11 mouse cellular contexts compared by ENCODE assay signal in the genomic region with DNA sequence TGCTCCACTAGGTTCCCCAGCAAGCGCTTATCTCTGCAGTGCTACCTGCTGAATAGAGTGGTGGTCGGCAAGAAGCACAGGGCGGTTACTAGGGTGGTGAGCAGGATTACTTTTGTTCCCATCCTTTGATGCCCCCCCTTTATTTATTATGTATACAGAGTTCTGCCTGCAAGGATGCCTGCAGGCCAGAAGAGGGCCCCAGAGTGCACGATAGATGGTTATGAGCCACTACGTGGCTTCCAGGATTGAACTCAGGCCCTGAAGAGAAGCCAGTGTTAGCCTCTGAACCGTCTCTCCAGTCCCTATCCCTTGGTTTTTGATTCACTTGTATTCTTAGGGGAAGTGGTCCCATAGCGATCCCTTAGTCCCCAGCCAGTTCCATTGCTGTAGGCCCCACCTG. TPM values are rescaled to one million over a fixed set of nuclear protein-coding genes. Genes with fewer than 3 reads are reported as not detected.
DNase-seq lines count a peak whose midpoint lies in the region; ATAC-seq and TF ChIP-seq lines count a peak whose summit lies in the region.
"Had no signal": no experiment of that assay in that cellular context is flagged by ENCODE, and none has a peak within 500 bp of the region (broad histone marks: within the 10 kb centered on the region; RNA-seq: fewer than 3 reads in every experiment).

No protein-coding gene starts in this region.

- no peak overlapping the region for H3K27ac ChIP-seq in hindbrain, embryonic 11.5 days (ENCODE audit: low read depth, low read length)
- H3K27ac ChIP-seq in hindbrain, embryonic 12.5 days = no peak overlapping the region
- no peak overlapping the region for H3K27ac ChIP-seq in MEL (ENCODE audit: control insufficient read depth, low read depth, low read length)
- H3K27ac ChIP-seq: forebrain, embryonic 15.5 days; hindbrain, embryonic 15.5 days; stomach, embryonic 15.5 days had no signal

- TF ChIP-seq CTCF in MEL (IDR thresholded peaks at IDR 0.05 in 2 of 3, conservative IDR thresholded peaks at IDR 0.05 in 1 of 3; ENCODE audit: control insufficient read depth in 1 of 3, insufficient read depth in 1 of 3, low read depth in 2 of 3, low read length in 3 of 3, poor library complexity in 1 of 3, severe bottlenecking in 1 of 3) = peak; percentile 35 to 65 (median 47)

- H3K4me3 ChIP-seq in hindbrain, embryonic 11.5 days (ENCODE audit: low read depth, low read length) = no peak overlapping the region
- no peak overlapping the region for H3K4me3 ChIP-seq in hindbrain, embryonic 12.5 days
- H3K4me3 ChIP-seq in MEL (ENCODE audit: control insufficient read depth in 1 of 2, insufficient read depth in 1 of 2, low read depth in 2 of 2, low read length in 2 of 2) = no peak overlapping the region
- H3K4me3 ChIP-seq: forebrain, embryonic 15.5 days; hindbrain, embryonic 15.5 days; stomach, embryonic 15.5 days had no signal

- no peaks in the 10 kb centered on the region for H3K9me3 ChIP-seq in hindbrain, embryonic 11.5 days (ENCODE audit: control insufficient read depth, low read length)
- no peaks in the 10 kb centered on the region for H3K9me3 ChIP-seq in hindbrain, embryonic 12.5 days (replicated peaks)
- H3K9me3 ChIP-seq in MEL (replicated peaks; ENCODE audit: insufficient read depth, low read length) = no peaks in the 10 kb centered on the region
- H3K9me3 ChIP-seq: forebrain, embryonic 15.5 days; hindbrain, embryonic 15.5 days; stomach, embryonic 15.5 days had no signal

- no peaks in the 10 kb centered on the region for H3K36me3 ChIP-seq in hindbrain, embryonic 11.5 days (ENCODE audit: control insufficient read depth, insufficient read depth, low read length)
- H3K36me3 ChIP-seq in hindbrain, embryonic 12.5 days = no peaks in the 10 kb centered on the region
- no peaks in the 10 kb centered on the region; a peak in 1 of 4 replicates for H3K36me3 ChIP-seq in MEL (ENCODE audit: control insufficient read depth in 1 of 2, insufficient read depth in 2 of 2, low read length in 2 of 2)
- H3K36me3 ChIP-seq: forebrain, embryonic 15.5 days; hindbrain, embryonic 15.5 days; stomach, embryonic 15.5 days had no signal

- H3K4me1 ChIP-seq in hindbrain, embryonic 11.5 days (replicated peaks; ENCODE audit: control insufficient read depth, insufficient read depth, low read length) = no peaks in the 10 kb centered on the region
- no peaks in the 10 kb centered on the region for H3K4me1 ChIP-seq in hindbrain, embryonic 12.5 days
- H3K4me1 ChIP-seq in MEL (ENCODE audit: control insufficient read depth in 1 of 2, insufficient read depth in 2 of 2, low read length in 2 of 2) = no peaks in the 10 kb centered on the region
- H3K4me1 ChIP-seq: forebrain, embryonic 15.5 days; hindbrain, embryonic 15.5 days had no signal

- H3K9ac ChIP-seq in hindbrain, embryonic 11.5 days (ENCODE audit: low read depth, low read length) = no peak overlapping the region
- no peak overlapping the region for H3K9ac ChIP-seq in hindbrain, embryonic 12.5 days
- no peak overlapping the region for H3K9ac ChIP-seq in MEL (ENCODE audit: control insufficient read depth, low read depth, low read length, poor library complexity, severe bottlenecking)
- H3K9ac ChIP-seq: forebrain, embryonic 15.5 days; hindbrain, embryonic 15.5 days; stomach, embryonic 15.5 days had no signal

- no peak for TF ChIP-seq EP300 in MEL (IDR thresholded peaks at IDR 0.05; ENCODE audit: low read depth in 1 of 2, low read length in 2 of 2)

- H3K27me3 ChIP-seq in hindbrain, embryonic 11.5 days (ENCODE audit: control insufficient read depth, insufficient read depth, low read length) = no peaks in the 10 kb centered on the region
- H3K27me3 ChIP-seq in hindbrain, embryonic 12.5 days = no peaks in the 10 kb centered on the region
- no peaks in the 10 kb centered on the region for H3K27me3 ChIP-seq in MEL (ENCODE audit: control insufficient read depth in 1 of 2, insufficient read depth in 2 of 2, low read length in 2 of 2)
- H3K27me3 ChIP-seq: forebrain, embryonic 15.5 days; hindbrain, embryonic 15.5 days; stomach, embryonic 15.5 days had no signal

- no peak overlapping the region for H3K4me2 ChIP-seq in hindbrain, embryonic 11.5 days (replicated peaks; ENCODE audit: low read depth, low read length)
- no peak overlapping the region for H3K4me2 ChIP-seq in hindbrain, embryonic 12.5 days (replicated peaks)
- H3K4me2 ChIP-seq: forebrain, embryonic 15.5 days; hindbrain, embryonic 15.5 days; stomach, embryonic 15.5 days had no signal

- H3K79me2 ChIP-seq in MEL (ENCODE audit: control insufficient read depth, insufficient read depth, low read length, poor library complexity) = peaks cover 8% of the 10 kb centered on the region; the same call in 1 of the 2 replicates

- DNase-seq in hindbrain, embryonic 11.5 days (ENCODE audit: low spot score) = peak; percentile 10
- peak; percentile 18 to 21 for DNase-seq in B cell, adult 2 months
- peak; percentile 62 for DNase-seq in MEL (ENCODE audit: low read depth, low spot score)
- DNase-seq in lung, postnatal 36 days = peak; percentile 6
- no peak for DNase-seq in spleen, postnatal 36 days (ENCODE audit: low spot score in 2 of 2)
- DNase-seq in cerebellum, adult 9-10 months = no peak

- TF ChIP-seq RAD21 in MEL (IDR thresholded peaks at IDR 0.05; ENCODE audit: low read depth, low read length) = peak; percentile 20

- no peak for TF ChIP-seq POLR2A in MEL (IDR thresholded peaks at IDR 0.05; ENCODE audit: control insufficient read depth in 1 of 2, insufficient read depth in 1 of 2, low read depth in 1 of 2, low read length in 2 of 2, poor library complexity in 1 of 2)

- no peak for ATAC-seq in hindbrain, embryonic 11.5 days (ENCODE audit: low FRiP score)
- no peak for ATAC-seq in hindbrain, embryonic 12.5 days (ENCODE audit: low FRiP score)
- ATAC-seq in activated CD4-positive, CD25-positive, alpha-beta regulatory T cell, adult 4 months = no peak
- ATAC-seq: forebrain, embryonic 15.5 days had no signal

- WGBS in hindbrain, embryonic 11.5 days = 72% methylated on average over 7 of the region's 7 CpGs
- 76% methylated on average over 7 of the region's 7 CpGs for WGBS in hindbrain, embryonic 12.5 days

TF ChIP-seq in MEL, 35 proteins besides CTCF, POLR2A, EP300 and RAD21:
- TF ChIP-seq SMC3 (IDR thresholded peaks at IDR 0.05; ENCODE audit: low read depth, low read length) = peak; percentile 44
- no peak for TF ChIP-seq MYC (IDR thresholded peaks at IDR 0.05; ENCODE audit: low read depth, low read length)

RNA-seq across cellular contexts. Expression of a gene that starts 25.5 kb away (rescaled TPM):
- polyA plus RNA-seq in hindbrain, embryonic 11.5 days (2014; fragmentation: Nextera tagmentation; extraction: Ambion mirVana) = 14.0 and 17.0 TPM in 2 replicates
- 8.1 and 9.2 TPM in 2 replicates for polyA plus RNA-seq in hindbrain, embryonic 12.5 days (2016; fragmentation: Nextera tagmentation; extraction: Ambion mirVana)
- total RNA-seq in MEL (2012; rRNA removed) = 25.3 and 28.6 TPM in 2 replicates
- polyA plus RNA-seq in MEL (2012; ENCODE audit: insufficient read depth in 1 of 2, insufficient read length in 2 of 2, low read depth in 1 of 2, low replicate concordance in 2 of 2, missing spikeins in 1 of 2) = 10 to 100 TPM in 1 of 2 experiments, not detected in 1; 21.2 TPM
- 1 to 10 TPM in 1 of 2 experiments, under 1 TPM in 1; 0.57 to 3.1 TPM for polyA plus RNA-seq in activated CD4-positive, CD25-positive, alpha-beta regulatory T cell, adult 4 months (2017; shearing (Covaris generic))

Comparison
In these comparisons a context has a peak if more than half of its experiments do, and no peak if none do; other contexts are left out.
1. DNase-seq: peak in hindbrain, embryonic 11.5 days (single experiment), B cell, adult 2 months (2 of 2), MEL (single experiment) and lung, postnatal 36 days (single experiment); none in spleen, postnatal 36 days (0 of 2) and cerebellum, adult 9-10 months (single experiment).